Mouse (Mus musculus): Measurements from ENCODE around the gene Gm11444.

DNA sequence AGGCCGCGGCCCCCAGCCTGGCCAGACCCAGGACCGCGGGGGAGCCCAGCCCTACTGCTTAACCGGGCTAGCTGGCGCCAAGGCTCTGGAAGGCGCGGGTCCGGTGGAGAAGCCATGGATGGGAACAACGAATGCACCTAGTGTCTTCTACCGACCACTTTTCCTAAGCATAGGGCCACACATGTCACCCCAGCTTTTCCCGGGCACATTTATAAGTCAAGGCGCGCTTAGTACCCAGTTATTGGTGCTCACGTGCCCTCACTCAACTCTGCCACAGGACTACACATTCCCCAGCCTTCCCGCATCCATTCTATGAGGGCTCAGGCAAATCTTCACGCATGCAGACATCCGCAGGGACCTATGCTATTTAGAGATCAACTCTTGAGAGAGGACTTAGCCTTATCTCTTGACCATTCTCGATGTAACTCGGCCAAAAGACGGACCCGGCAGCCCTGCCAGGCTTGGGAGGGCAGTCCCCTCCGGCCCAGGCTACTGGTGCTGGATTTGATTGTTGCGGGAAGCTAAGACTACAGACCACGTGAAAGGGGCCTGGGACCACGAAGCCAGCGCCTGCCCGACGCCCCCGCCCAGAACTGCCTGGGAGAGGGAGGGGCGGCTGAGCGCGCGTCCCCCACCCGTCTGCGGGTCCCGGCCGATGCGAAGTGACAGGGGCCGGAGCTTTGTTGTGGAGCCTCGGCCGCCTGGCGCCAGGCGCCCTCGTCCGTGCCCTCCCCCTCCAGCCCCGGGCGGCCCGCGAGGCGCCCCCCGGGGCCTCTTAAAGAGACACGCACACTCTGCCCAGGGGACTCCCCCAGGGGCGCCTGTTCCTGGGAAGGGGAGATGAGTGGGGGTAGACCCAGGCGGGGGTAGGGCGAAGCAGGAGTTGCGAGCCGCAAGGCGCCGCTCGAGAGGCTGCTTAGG, 20.4 kb downstream of the Gm11444 start:
- TF ChIP-seq CTCF (IDR thresholded peaks at IDR 0.05; ENCODE audit: low read depth, low read length) (no peak), TAL1 (conservative IDR thresholded peaks at IDR 0.05; ENCODE audit: low read depth, low read length) (no peak), POLR2AphosphoS5 (IDR thresholded peaks at IDR 0.05; ENCODE audit: insufficient replicate concordance, low read depth, low read length) (no peak), GATA2 (IDR thresholded peaks at IDR 0.05; ENCODE audit: borderline replicate concordance, low read depth, low read length) (no peak)
